Mouse (Mus musculus): Measurements from ENCODE around the gene Mpo. TPM values are rescaled to one million over a fixed set of nuclear protein-coding genes. Genes with fewer than 3 reads are reported as not detected.

Gene Mpo
- polyA plus RNA-seq, 1 experiment = not detected

- no peak for TF ChIP-seq CTCF (IDR thresholded peaks at IDR 0.05; ENCODE audit: insufficient read depth, low read depth, low read length)
- no peak for TF ChIP-seq POLR2A (IDR thresholded peaks at IDR 0.05; ENCODE audit: insufficient read depth, low read depth, low read length)
- H3K27ac ChIP-seq (ENCODE audit: insufficient read depth, low read depth, low read length) = no peak overlapping the region
- no peak overlapping the region for H3K4me3 ChIP-seq (ENCODE audit: insufficient read depth, low read depth, low read length)
- WGBS = 57% methylated on average over 6 of the region's 6 CpGs
- H3K4me1 ChIP-seq (ENCODE audit: control insufficient read depth, insufficient read depth, low read length) = peaks cover 3% of the 10 kb centered on the region; the same call in 1 of the 2 replicates
Measured at GRCm38 (mm10) chr11:87847884-87848283, 54.5 kb downstream of the Mpo start.

- H3K4me1 ChIP-seq (ENCODE audit: control insufficient read depth, insufficient read depth, low read length) = peaks cover 6% of the 10 kb centered on the region; the same call in 1 of the 2 replicates
- TF ChIP-seq POLR2A (IDR thresholded peaks at IDR 0.05; ENCODE audit: insufficient read depth, low read depth, low read length) (peak; percentile 84), CTCF (IDR thresholded peaks at IDR 0.05; ENCODE audit: insufficient read depth, low read depth, low read length) (no peak)
- 3% methylated on average over 40 of the region's 40 CpGs for WGBS
- peak within 1 kb of the TSS; percentile 47 for H3K27ac ChIP-seq (ENCODE audit: insufficient read depth, low read depth, low read length)
- H3K4me3 ChIP-seq (ENCODE audit: insufficient read depth, low read depth, low read length) = peak within 1 kb of the TSS; percentile 60
Measured at GRCm38 (mm10) chr11:87852690-87853596, 59.6 kb downstream of the Mpo start, which contains the start of gene Mks1. Gene Mks1 (plus strand): TSS chr11:87853215.

GRCm38 (mm10) chr11:87853597-87853954 lies 60.2 kb downstream of the Mpo start:
- Histone ChIP-seq H3K4me1 (ENCODE audit: control insufficient read depth, insufficient read depth, low read length) (peaks cover 6% of the 10 kb centered on the region; the same call in 1 of the 2 replicates), H3K27ac (ENCODE audit: insufficient read depth, low read depth, low read length) (peak overlapping the region; percentile 47), H3K4me3 (ENCODE audit: insufficient read depth, low read depth, low read length) (peak overlapping the region; percentile 60)
- WGBS = 17% methylated on average over 8 of the region's 8 CpGs
- TF ChIP-seq CTCF (IDR thresholded peaks at IDR 0.05; ENCODE audit: insufficient read depth, low read depth, low read length) = no peak
- TF ChIP-seq POLR2A (IDR thresholded peaks at IDR 0.05; ENCODE audit: insufficient read depth, low read depth, low read length) = no peak

Other genes starting within 250 kb of the Mpo start
- not detected in 2 replicates for gene Gm11492, start 226.9 kb upstream of the Mpo start, polyA plus RNA-seq (2012; ENCODE audit: insufficient read depth, insufficient read length, low replicate concordance, missing spikeins)
- gene Sept4, start 224.7 kb upstream of the Mpo start, polyA plus RNA-seq (2012; ENCODE audit: insufficient read depth, insufficient read length, low replicate concordance, missing spikeins) = not detected in 2 replicates
- gene Mtmr4, start 201.4 kb upstream of the Mpo start, polyA plus RNA-seq (2012; ENCODE audit: insufficient read depth, insufficient read length, low replicate concordance, missing spikeins) = not detected in 2 replicates
- not detected in 2 replicates for gene Hsf5, start 176.4 kb upstream of the Mpo start, polyA plus RNA-seq (2012; ENCODE audit: insufficient read depth, insufficient read length, low replicate concordance, missing spikeins)
- gene Rnf43, start 130.9 kb upstream of the Mpo start, polyA plus RNA-seq (2012; ENCODE audit: insufficient read depth, insufficient read length, low replicate concordance, missing spikeins) = not detected in 2 replicates
- gene Supt4a, start 56.0 kb upstream of the Mpo start, polyA plus RNA-seq (2012; ENCODE audit: insufficient read depth, insufficient read length, low replicate concordance, missing spikeins) = not detected in 2 replicates
- not detected in 2 replicates for gene Tspoap1, start 33.0 kb upstream of the Mpo start, polyA plus RNA-seq (2012; ENCODE audit: insufficient read depth, insufficient read length, low replicate concordance, missing spikeins)
- not detected in 2 replicates for gene Lpo, start 34.7 kb downstream of the Mpo start, polyA plus RNA-seq (2012; ENCODE audit: insufficient read depth, insufficient read length, low replicate concordance, missing spikeins)
- gene Mks1, start 59.6 kb downstream of the Mpo start, polyA plus RNA-seq (2012; ENCODE audit: insufficient read depth, insufficient read length, low replicate concordance, missing spikeins) = not detected in 2 replicates
- not detected in 2 replicates for gene Epx, start 82.0 kb downstream of the Mpo start, polyA plus RNA-seq (2012; ENCODE audit: insufficient read depth, insufficient read length, low replicate concordance, missing spikeins)
- gene Olfr462, start 98.7 kb downstream of the Mpo start, polyA plus RNA-seq (2012; ENCODE audit: insufficient read depth, insufficient read length, low replicate concordance, missing spikeins) = not detected in 2 replicates
- not detected in 2 replicates for gene Olfr463, start 103.8 kb downstream of the Mpo start, polyA plus RNA-seq (2012; ENCODE audit: insufficient read depth, insufficient read length, low replicate concordance, missing spikeins)
- gene Olfr464, start 127.4 kb downstream of the Mpo start, polyA plus RNA-seq (2012; ENCODE audit: insufficient read depth, insufficient read length, low replicate concordance, missing spikeins) = not detected in 2 replicates
- gene Dynll2, start 194.0 kb downstream of the Mpo start, polyA plus RNA-seq (2012; ENCODE audit: insufficient read depth, insufficient read length, low replicate concordance, missing spikeins) = 187 and 444 TPM in 2 replicates

Measured in olfactory bulb, adult 2 months (tissue).